Mouse (Mus musculus) small intestine, adult 2 months (tissue): ENCODE results near the gene Zfp319.

Experiments used
- CTCF ChIP-seq: fragments of 200-500 bp; IDR thresholded peaks from 2 replicates; pipeline ENCODE4 v1.5.1; 2012; ENCODE audit warnings: low read depth, mild to moderate bottlenecking, control low read depth, inconsistent platforms, low read length, moderate library complexity, mixed read lengths; ENCODE audit not compliant: insufficient replicate concordance, insufficient read length; ENCODE audit errors: extremely low read depth
- POLR2A ChIP-seq: fragments of 200-500 bp; IDR thresholded peaks from 2 replicates; pipeline ENCODE4 v1.6.1; 2012; ENCODE audit warnings: low read depth, mild to moderate bottlenecking, control low read depth, inconsistent platforms, low read length, moderate library complexity

DNA sequence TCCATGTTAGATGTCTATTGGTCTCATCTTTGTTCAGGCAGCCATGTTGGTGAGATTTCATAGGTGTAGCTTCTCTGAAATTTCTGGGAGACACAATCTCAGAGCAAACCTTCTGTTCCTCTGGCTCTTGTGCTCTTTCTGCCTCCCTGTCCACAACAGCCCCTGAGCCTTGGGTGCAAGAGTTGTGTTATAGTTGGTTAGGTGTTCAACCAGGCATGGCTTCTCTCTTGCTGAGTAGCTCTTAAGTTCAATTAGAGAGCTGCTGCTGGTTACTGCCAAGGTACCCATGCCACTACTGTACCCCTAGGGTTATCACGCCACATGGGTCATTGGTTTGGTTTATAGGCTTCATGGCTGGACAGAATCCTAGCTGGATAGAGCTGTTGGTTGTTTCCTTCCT is 16.4 kb downstream of the Zfp319 start:
- TF ChIP-seq CTCF (no peak), POLR2A (no peak)
